Mouse (Mus musculus) small intestine, adult 2 months (tissue): ENCODE measurements around the gene Galm. TPM values are rescaled to one million over a fixed set of nuclear protein-coding genes. Genes with fewer than 3 reads are reported as not detected.

Experiments
- H3K27ac ChIP-seq: fragments of 200-500 bp; 2 replicates; pipeline ENCODE4 v1.5.1; 2012; ENCODE audit warnings: low read depth, low read length, control low read depth, inconsistent platforms; ENCODE audit not compliant: insufficient read depth
- H3K27me3 ChIP-seq: fragments of 200-500 bp; 2 replicates; pipeline ENCODE4 v1.6.1; 2012; ENCODE audit warnings: mild to moderate bottlenecking, moderate library complexity, low read length, inconsistent platforms; ENCODE audit not compliant: control insufficient read depth, insufficient read depth
- H3K36me3 ChIP-seq: fragments of 200-500 bp; 2 replicates; pipeline ENCODE4 v1.6.1; 2012; ENCODE audit warnings: mild to moderate bottlenecking, low read length, control low read depth, inconsistent platforms; ENCODE audit not compliant: control insufficient read depth, insufficient read depth
- H3K4me1 ChIP-seq: fragments of 200-500 bp; 2 replicates; pipeline ENCODE4 v1.6.1; 2012; ENCODE audit warnings: low read length, inconsistent platforms, mixed read lengths; ENCODE audit not compliant: control insufficient read depth, insufficient read depth, insufficient read length
- H3K4me3 ChIP-seq: fragments of 200-500 bp; 2 replicates; pipeline ENCODE4 v1.5.1; 2012; ENCODE audit warnings: low read depth, mild to moderate bottlenecking, control low read depth, inconsistent platforms, low read length, moderate library complexity
- CTCF ChIP-seq: fragments of 200-500 bp; IDR thresholded peaks from 2 replicates; pipeline ENCODE4 v1.5.1; 2012; ENCODE audit warnings: low read depth, mild to moderate bottlenecking, control low read depth, inconsistent platforms, low read length, moderate library complexity, mixed read lengths; ENCODE audit not compliant: insufficient replicate concordance, insufficient read length; ENCODE audit errors: extremely low read depth
- POLR2A ChIP-seq: fragments of 200-500 bp; IDR thresholded peaks from 2 replicates; pipeline ENCODE4 v1.6.1; 2012; ENCODE audit warnings: low read depth, mild to moderate bottlenecking, control low read depth, inconsistent platforms, low read length, moderate library complexity
- WGBS: fragments of 180-500 bp; shearing (Covaris S2); methylation state at CpG from one replicate; pipeline ENCODE4 v1.1.7; 2018; 5-methylcytosine and 5-hydroxymethylcytosine counted together
- polyA plus RNA-seq: library from polyadenylated mRNA; depleted of rRNA; stranded (reverse); fragments of >200 nt; gene quantifications from 2 replicates; pipeline ENCODE4 v1.2.3, GENCODE M21; 2012; rRNA removed

Gene Galm
- 24.1 and 67.4 TPM in 2 replicates for polyA plus RNA-seq

DNA sequence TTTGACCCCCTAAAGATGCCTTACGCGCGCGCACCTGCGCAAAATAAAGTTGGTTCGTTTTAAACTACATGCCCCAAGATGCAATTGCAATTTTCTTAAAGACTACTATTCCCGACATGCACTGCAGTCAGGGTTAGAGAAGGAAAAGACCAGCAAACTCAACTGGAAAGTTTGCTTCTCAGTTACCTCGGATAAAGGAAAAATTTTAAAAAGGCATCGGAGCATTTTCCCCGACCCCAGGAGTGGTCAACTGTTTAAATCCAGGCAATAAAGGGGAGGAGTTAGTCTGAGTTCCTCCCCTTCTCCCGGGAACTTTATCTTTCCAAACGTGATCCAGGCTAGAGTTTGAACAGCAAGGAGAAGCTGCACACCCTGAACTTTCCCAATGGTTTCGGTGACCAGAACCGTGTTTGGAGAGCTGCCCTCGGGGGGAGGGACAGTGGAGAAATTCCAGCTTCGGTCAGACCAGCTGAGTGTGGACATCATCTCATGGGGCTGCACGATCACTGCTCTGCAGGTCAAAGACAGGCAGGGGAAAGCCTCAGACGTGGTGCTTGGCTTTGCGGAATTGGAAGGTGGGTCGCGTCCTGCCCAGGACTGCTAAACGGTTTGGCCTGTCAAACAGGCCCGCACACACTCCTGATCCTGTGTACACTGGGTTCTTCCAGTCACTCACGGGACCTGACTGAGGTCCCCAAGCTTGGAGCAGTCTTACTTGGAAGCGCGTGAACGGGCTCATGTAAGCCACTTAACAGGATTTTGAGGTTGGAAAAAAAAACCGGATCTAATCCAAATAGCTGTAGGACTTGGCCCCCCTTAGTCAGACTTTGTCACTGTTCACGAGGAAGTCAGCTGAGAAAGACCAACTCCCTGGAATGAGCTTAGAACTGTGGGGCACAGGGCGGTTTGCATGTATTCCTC is at the start of gene Galm:
TSS of gene Galm (plus strand) at position 141 of the 921 bp plus-strand sequence.
- Histone ChIP-seq H3K4me1 (peaks cover 9% of the 10 kb centered on the region), H3K27me3 (no peaks in the 10 kb centered on the region), H3K4me3 (peak within 1 kb of the TSS; percentile 64), H3K27ac (peak within 1 kb of the TSS; percentile 99), H3K36me3 (no peaks in the 10 kb centered on the region)
- WGBS, result 2% methylated on average over 30 of the region's 30 CpGs
- TF ChIP-seq CTCF, result no peak
- no peak; the same call in 1 of the 2 replicates for TF ChIP-seq POLR2A

DNA sequence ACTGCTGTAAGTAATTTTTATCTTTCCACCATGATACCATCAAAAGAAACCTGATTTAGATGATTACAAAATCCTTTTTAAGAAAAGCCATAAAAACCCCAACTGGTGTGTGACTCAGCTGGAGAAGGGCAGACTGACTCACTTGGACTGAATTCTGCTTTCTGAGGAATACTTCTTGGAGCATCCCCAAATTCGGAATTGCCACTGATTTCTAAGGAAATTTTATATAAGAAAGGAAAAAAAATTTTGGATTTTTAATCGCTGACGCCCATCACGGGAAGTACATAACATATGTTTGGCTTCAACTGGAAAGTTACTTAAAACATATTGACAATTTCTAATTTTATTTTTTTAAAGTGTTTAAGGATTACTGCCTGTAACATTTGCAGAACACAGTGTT is 48.5 kb upstream of the Galm start:
- Histone ChIP-seq H3K27me3 (no peaks in the 10 kb centered on the region), H3K36me3 (no peaks in the 10 kb centered on the region), H3K27ac (no peak overlapping the region), H3K4me3 (no peak overlapping the region), H3K4me1 (no peaks in the 10 kb centered on the region)
- WGBS, result 88% methylated on average over 4 of the region's 4 CpGs
- no peak for TF ChIP-seq CTCF
- no peak for TF ChIP-seq POLR2A

DNA sequence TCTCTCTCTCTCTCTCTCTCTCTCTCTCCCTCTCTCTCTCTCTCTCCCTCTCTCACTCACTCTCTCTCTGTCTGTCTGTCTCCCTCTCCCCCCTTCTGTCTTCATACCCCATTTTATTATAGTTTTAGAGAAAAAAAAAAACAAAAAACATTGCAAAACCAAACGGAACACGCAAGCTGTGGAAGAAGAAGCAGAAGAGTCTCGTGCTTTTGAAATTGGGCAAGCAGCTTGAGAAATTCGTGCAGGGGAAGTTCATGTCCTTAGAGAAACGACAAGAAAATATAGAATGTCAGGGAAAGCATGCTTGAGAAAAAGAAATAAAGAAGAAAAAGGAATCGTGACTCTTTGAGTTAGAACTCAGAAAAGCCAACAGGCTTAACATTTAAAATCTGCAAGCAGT is 44.0 kb upstream of the Galm start:
- TF ChIP-seq POLR2A (no peak), CTCF (no peak)
- 0 out of 2 replicates have a peak overlapping the region, but pooled peaks have one; percentile 25 for H3K27ac ChIP-seq
- H3K36me3 ChIP-seq, result no peaks in the 10 kb centered on the region
- no peak overlapping the region for H3K4me3 ChIP-seq
- 69% methylated on average over 6 of the region's 6 CpGs for WGBS
- no peaks in the 10 kb centered on the region for H3K27me3 ChIP-seq
- no peaks in the 10 kb centered on the region for H3K4me1 ChIP-seq

- H3K27ac ChIP-seq, result no peak overlapping the region
- no peak overlapping the region for H3K4me3 ChIP-seq
- TF ChIP-seq POLR2A (no peak), CTCF (no peak)
- no peaks in the 10 kb centered on the region for H3K36me3 ChIP-seq
- H3K4me1 ChIP-seq, result no peaks in the 10 kb centered on the region
- H3K27me3 ChIP-seq, result no peaks in the 10 kb centered on the region
- 47% methylated on average over 9 of the region's 9 CpGs for WGBS
These were observed 42.8 kb upstream of the Galm start for GRCm38 (mm10) chr17:80084424-80084823.

DNA sequence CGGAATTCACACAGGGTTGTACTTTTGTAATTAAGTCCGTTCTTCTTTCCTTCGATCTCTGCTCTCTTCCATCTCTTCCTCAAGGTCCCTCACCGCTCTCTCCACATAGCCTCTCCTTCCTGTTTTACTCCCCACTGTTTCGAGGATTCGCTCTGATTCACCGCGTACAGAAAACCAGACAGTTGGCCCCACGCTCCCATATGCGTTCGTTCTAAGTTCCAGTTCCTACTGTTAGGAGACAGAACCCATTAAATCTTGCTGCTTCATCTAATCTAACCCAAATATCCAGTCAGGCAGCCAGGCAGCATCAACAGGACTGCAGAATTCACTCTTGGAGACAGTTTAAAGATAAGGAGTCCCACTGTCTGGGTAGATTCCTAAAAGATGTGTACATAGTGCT is 40.7 kb upstream of the Galm start:
- Histone ChIP-seq H3K4me1 (no peaks in the 10 kb centered on the region), H3K27ac (no peak overlapping the region), H3K27me3 (no peaks in the 10 kb centered on the region), H3K4me3 (no peak overlapping the region), H3K36me3 (no peaks in the 10 kb centered on the region)
- WGBS, result 84% methylated on average over 11 of the region's 11 CpGs
- TF ChIP-seq CTCF, result no peak
- TF ChIP-seq POLR2A, result no peak

DNA sequence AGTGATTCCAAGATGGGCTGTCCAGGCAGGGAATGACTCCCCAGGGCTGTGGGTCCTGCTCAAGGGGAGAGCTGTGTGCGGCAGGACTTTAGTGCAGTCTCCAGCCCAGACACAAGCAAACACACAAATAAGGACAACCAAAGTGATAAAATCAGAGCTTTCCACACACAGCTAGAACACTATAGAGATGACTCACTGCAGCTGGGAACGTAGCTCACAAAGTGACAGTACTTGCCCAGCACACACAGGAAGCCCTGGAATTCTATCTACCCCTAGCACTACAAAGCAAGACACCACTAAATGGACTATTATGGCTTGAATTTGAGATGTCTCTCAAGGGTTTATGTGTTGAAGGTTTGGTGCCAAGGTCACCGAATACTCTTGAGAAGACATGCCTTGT is 39.1 kb upstream of the Galm start:
- H3K27ac ChIP-seq, result no peak overlapping the region
- no peaks in the 10 kb centered on the region for H3K4me1 ChIP-seq
- no peaks in the 10 kb centered on the region for H3K27me3 ChIP-seq
- no peaks in the 10 kb centered on the region for H3K36me3 ChIP-seq
- WGBS, result 95% methylated on average over 3 of the region's 3 CpGs
- TF ChIP-seq POLR2A, result no peak
- TF ChIP-seq CTCF, result no peak
- no peak overlapping the region for H3K4me3 ChIP-seq

- no peak for TF ChIP-seq CTCF
- TF ChIP-seq POLR2A, result no peak
- H3K36me3 ChIP-seq, result no peaks in the 10 kb centered on the region
- 49% methylated on average over 4 of the region's 4 CpGs for WGBS
- H3K27ac ChIP-seq, result no peak overlapping the region
- no peaks in the 10 kb centered on the region for H3K27me3 ChIP-seq
- no peak overlapping the region for H3K4me3 ChIP-seq
- peaks cover 5% of the 10 kb centered on the region; the same call in 1 of the 2 replicates for H3K4me1 ChIP-seq
These were observed 36.7 kb upstream of the Galm start for GRCm38 (mm10) chr17:80090551-80090950.
